Mouse (Mus musculus) neural tube, embryonic 14.5 days (tissue): ENCODE results near the gene Ncapg2. TPM values are rescaled to one million over a fixed set of nuclear protein-coding genes. Genes with fewer than 3 reads are reported as not detected.

Experiments
- ATAC-seq: fragments of 200-750 bp; cut with Nextera tagmentation; 2 replicates; pipeline ENCODE4 v1.8.0; 2017; ENCODE audit warnings: low read depth, mild to moderate bottlenecking, moderate TSS enrichment, moderate library complexity
- H3K27ac ChIP-seq: fragments of 300-500 bp; sonication (generic); 2 replicates; pipeline ENCODE4 v1.5.1; 2014; ENCODE audit warnings: low read depth, mild to moderate bottlenecking, control low read depth, low read length, moderate library complexity, mixed read lengths
- H3K27me3 ChIP-seq: fragments of 300-500 bp; sonication (generic); 2 replicates; pipeline ENCODE4 v1.6.1; 2014; ENCODE audit warnings: low read length; ENCODE audit not compliant: control insufficient read depth, insufficient read depth
- H3K36me3 ChIP-seq: fragments of 300-500 bp; sonication (generic); 2 replicates; pipeline ENCODE4 v1.6.1; 2014; ENCODE audit warnings: low read length, mixed read lengths; ENCODE audit not compliant: control insufficient read depth, insufficient read depth
- H3K4me1 ChIP-seq: fragments of 300-500 bp; sonication (generic); 2 replicates; pipeline ENCODE4 v1.6.1; 2014; ENCODE audit warnings: low read length; ENCODE audit not compliant: control insufficient read depth, insufficient read depth
- H3K4me2 ChIP-seq: fragments of 300-500 bp; sonication (generic); 2 replicates; pipeline ENCODE4 v1.6.1; 2014; ENCODE audit warnings: mild to moderate bottlenecking, low read depth, low read length, control low read depth
- H3K4me3 ChIP-seq: fragments of 300-500 bp; sonication (generic); 2 replicates; pipeline ENCODE4 v1.5.1; 2014; ENCODE audit warnings: low read depth, low read length, control low read depth, mixed read lengths
- H3K9ac ChIP-seq: fragments of 300-500 bp; sonication (generic); replicated peaks from 2 replicates; pipeline ENCODE4 v1.6.1; 2014; ENCODE audit warnings: low read depth, mild to moderate bottlenecking, control low read depth, low read length, mixed read lengths
- H3K9me3 ChIP-seq: fragments of 300-500 bp; sonication (generic); 2 replicates; pipeline ENCODE4 v1.6.1; 2016; ENCODE audit warnings: low read length; ENCODE audit not compliant: control insufficient read depth
- WGBS: fragments of 180-500 bp; shearing (Covaris S2); extraction: QIAGEN DNeasy Blood & Tissue Kit; methylation state at CpG from one replicate; pipeline ENCODE4 v1.1.7; 2014; 5-methylcytosine and 5-hydroxymethylcytosine counted together
- polyA plus RNA-seq: library from polyadenylated mRNA; unstranded; fragments of >200 nt; fragmentation: Nextera tagmentation; extraction: Ambion mirVana; gene quantifications from 2 replicates; pipeline ENCODE4 v1.2.1, GENCODE M21; 2014

Gene Ncapg2
- polyA plus RNA-seq, 1 experiment from 2014 or later = 5.9 TPM

DNA sequence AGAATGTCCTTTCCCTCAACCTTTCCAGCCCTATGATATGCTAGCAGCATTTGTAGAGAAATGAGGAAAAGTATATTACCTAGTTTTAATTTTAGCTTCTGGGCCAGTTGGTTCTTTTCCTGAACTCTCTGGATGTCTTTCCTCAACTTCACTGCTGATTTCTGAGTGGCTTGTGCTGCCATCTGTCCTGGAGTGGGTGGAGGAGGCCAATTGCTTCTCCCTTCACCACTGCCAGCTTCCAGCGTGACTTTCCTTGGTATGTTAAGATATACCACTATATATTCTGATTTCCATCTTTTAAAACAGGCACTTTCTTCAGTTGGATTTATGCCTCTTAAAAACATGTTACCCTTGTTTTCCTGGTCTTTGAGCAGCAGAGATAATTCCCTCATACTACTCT is 63.1 kb downstream of the Ncapg2 start:
- Histone ChIP-seq H3K4me2 (no peak overlapping the region), H3K9ac (no peak overlapping the region), H3K27me3 (no peaks in the 10 kb centered on the region), H3K4me3 (no peak overlapping the region), H3K9me3 (no peaks in the 10 kb centered on the region), H3K36me3 (no peaks in the 10 kb centered on the region), H3K4me1 (no peaks in the 10 kb centered on the region), H3K27ac (no peak overlapping the region)
- 85% methylated on average over 1 of the region's 1 CpGs for WGBS
- ATAC-seq = no peak

DNA sequence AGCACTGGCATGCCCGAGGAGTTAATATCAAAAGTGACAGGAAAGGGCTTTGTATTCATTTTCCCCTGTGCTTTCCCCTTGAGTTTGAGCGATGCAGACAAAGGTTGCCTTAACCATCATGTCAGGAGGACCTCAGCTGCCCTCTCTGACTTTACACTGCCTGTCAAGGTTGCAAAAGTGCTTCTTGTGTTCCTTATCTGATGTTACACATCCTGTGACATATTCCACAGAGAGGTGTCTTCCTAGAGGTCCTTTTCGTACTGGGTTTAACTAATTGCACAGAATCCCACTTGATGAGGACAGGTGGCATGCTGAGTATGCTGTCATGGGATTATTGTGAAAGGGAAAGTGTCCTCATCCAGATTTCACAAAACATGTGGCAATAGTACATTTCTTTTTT is 63.9 kb downstream of the Ncapg2 start:
- no peak for ATAC-seq
- Histone ChIP-seq H3K9me3 (no peaks in the 10 kb centered on the region), H3K4me2 (no peak overlapping the region), H3K36me3 (no peaks in the 10 kb centered on the region), H3K4me3 (no peak overlapping the region), H3K27ac (no peak overlapping the region), H3K9ac (no peak overlapping the region), H3K27me3 (no peaks in the 10 kb centered on the region), H3K4me1 (no peaks in the 10 kb centered on the region)
- 84% methylated on average over 3 of the region's 3 CpGs for WGBS

DNA sequence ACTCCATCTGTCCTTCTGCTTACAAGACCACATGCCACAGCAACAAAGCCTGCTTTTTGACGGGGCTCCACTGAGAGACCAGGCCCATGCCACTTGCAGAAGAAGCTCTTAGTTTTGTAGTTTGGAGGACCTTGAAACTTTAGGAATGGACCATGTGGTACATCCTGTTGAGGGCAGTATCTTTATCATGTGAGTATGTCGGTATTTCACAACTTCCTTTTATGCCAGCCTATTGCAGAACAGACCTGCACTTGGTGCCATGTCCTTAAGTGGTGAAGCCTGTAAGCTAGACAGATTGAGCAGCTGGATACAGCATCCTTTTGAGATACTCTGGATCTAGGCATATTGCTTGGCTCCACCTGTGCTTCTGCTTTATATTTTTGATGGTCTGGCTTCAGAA is 68.1 kb downstream of the Ncapg2 start:
- WGBS = 91% methylated on average over 2 of the region's 2 CpGs

DNA sequence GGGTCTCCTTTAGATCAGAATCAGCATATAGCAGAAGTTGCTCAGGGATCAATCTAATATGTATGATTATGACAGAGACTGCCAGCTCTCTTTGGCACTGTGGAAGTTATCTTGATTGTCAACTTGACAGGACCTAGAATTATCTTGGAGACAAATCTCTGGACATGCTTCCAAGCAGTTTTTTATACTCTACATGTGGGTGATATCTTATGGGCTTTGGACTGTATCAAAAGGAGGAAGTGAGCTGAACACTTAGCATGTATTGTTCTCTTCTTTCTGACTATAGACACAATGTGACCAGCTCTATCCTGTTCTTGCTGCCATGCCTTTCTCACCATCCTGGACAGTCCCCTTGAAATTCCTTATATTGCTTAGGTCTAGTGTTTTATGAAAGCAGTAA is 68.6 kb downstream of the Ncapg2 start:
- no peak overlapping the region for H3K9ac ChIP-seq
- no peaks in the 10 kb centered on the region for H3K4me1 ChIP-seq
- H3K4me3 ChIP-seq = no peak overlapping the region
- H3K36me3 ChIP-seq = no peaks in the 10 kb centered on the region
- H3K9me3 ChIP-seq = no peaks in the 10 kb centered on the region
- no peak overlapping the region for H3K27ac ChIP-seq
- ATAC-seq = no peak
- H3K4me2 ChIP-seq = no peak overlapping the region
- no peaks in the 10 kb centered on the region for H3K27me3 ChIP-seq

More for the DNA sequence above, 68.1 kb downstream of the Ncapg2 start:
- H3K9ac ChIP-seq = no peak overlapping the region
- ATAC-seq = no peak
- no peak overlapping the region for H3K4me3 ChIP-seq
- H3K36me3 ChIP-seq = no peaks in the 10 kb centered on the region
- no peaks in the 10 kb centered on the region for H3K9me3 ChIP-seq
- no peak overlapping the region for H3K27ac ChIP-seq
- no peaks in the 10 kb centered on the region for H3K4me1 ChIP-seq
- no peaks in the 10 kb centered on the region for H3K27me3 ChIP-seq
- H3K4me2 ChIP-seq = no peak overlapping the region

DNA sequence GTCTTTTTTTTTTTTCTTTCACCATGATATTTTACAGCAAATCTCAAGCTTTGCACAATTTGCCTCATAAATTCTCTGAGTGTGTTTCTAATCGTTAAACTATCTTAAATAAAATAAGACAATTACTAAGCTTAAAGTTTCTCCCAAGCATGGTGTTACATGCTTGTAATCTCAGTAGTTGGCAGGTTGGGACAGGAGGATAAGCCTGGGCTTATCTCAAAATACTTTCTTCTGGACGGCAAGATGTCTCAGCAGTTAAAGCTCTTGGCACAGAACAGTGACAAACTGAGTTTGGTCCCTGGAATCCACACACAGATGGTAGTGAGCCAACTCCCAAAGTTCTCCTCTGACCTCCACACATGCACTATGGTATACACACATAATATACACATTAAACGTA is 69.5 kb downstream of the Ncapg2 start:
- 88% methylated on average over 3 of the region's 3 CpGs for WGBS
- no peak for ATAC-seq

DNA sequence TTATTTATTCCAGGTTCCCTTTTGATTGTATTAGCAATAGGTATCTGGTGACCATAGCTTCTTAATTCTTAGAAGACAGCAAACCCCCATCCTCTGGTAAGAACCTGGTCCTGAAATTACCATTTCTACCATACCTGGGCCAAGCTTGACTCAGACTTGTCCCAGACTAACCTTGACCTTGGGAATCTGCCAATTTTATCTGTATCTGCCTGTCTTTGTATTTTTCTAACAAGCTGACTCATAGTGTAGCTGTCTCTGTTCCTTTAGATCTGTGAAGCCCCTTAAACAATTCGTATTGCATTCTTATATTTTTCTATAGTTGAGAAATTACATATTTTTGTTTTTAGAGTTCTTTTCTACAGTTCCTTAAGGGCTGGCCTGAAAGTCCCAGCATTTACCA is 73.6 kb downstream of the Ncapg2 start:
- Histone ChIP-seq H3K9me3 (no peaks in the 10 kb centered on the region), H3K27ac (no peak overlapping the region), H3K4me2 (no peak overlapping the region), H3K36me3 (no peaks in the 10 kb centered on the region), H3K9ac (no peak overlapping the region), H3K4me3 (no peak overlapping the region), H3K27me3 (no peaks in the 10 kb centered on the region), H3K4me1 (no peaks in the 10 kb centered on the region)
- 46% methylated on average over 1 of the region's 1 CpGs for WGBS
- no peak for ATAC-seq

More for the DNA sequence above, 69.5 kb downstream of the Ncapg2 start:
- no peak overlapping the region for H3K4me3 ChIP-seq
- H3K4me2 ChIP-seq = no peak overlapping the region
- no peaks in the 10 kb centered on the region for H3K4me1 ChIP-seq
- no peaks in the 10 kb centered on the region for H3K9me3 ChIP-seq
- H3K9ac ChIP-seq = no peak overlapping the region
- no peaks in the 10 kb centered on the region for H3K27me3 ChIP-seq
- no peaks in the 10 kb centered on the region for H3K36me3 ChIP-seq
- H3K27ac ChIP-seq = no peak overlapping the region

DNA sequence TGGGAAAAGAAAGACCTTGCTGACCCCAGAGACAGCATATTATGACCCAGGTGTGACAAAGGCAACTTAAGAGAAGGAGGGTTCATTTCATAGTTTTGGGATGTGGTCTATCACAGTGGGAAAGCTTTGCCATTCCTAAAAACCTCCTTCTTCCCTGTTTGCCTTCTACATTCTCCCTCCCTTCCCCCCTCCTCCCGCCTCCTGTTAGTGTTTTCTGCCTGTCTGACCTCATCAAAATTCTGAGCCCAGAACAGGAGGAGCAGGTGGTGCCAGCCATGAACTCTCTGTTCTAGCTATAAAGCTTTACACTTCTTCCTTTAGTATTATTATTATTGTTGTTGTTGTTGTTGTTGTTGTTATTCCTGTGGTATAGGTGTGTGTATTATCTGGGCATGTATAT is 76.7 kb downstream of the Ncapg2 start:
- Histone ChIP-seq H3K4me2 (no peak overlapping the region), H3K4me3 (no peak overlapping the region), H3K9ac (no peak overlapping the region), H3K36me3 (no peaks in the 10 kb centered on the region), H3K27ac (no peak overlapping the region), H3K9me3 (no peaks in the 10 kb centered on the region), H3K27me3 (no peaks in the 10 kb centered on the region), H3K4me1 (0 out of 2 replicates have a peak, but pooled peaks cover 3% of the 10 kb centered on the region)
- ATAC-seq = no peak
- 83% methylated on average over 1 of the region's 1 CpGs for WGBS

DNA sequence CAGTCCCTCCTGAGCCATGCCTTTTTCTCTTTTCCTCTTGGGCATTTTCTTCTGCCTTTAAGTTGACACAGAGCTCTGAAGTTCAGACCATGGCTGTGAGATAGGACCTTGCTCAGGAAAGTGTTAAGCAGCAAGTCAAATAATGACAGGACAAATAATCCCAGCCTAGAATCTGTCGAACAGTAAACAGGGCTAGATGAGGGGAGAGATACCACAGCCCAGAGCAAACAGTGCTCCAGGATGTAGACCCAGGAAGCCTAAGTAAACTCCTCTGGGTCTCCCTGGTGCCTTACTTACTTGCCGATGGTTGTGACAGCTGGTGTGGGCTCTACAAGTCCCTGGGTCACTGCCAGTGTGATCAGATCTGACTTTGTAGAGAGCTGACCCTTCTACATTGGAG is 78.4 kb downstream of the Ncapg2 start:
- no peaks in the 10 kb centered on the region for H3K27me3 ChIP-seq
- H3K4me1 ChIP-seq = 0 out of 2 replicates have a peak, but pooled peaks cover 7% of the 10 kb centered on the region
- ATAC-seq = no peak
- no peak overlapping the region for H3K4me2 ChIP-seq
- no peaks in the 10 kb centered on the region for H3K36me3 ChIP-seq
- WGBS = 81% methylated on average over 2 of the region's 2 CpGs
- no peaks in the 10 kb centered on the region for H3K9me3 ChIP-seq
- H3K9ac ChIP-seq = no peak overlapping the region
- no peak overlapping the region for H3K27ac ChIP-seq
- no peak overlapping the region for H3K4me3 ChIP-seq

DNA sequence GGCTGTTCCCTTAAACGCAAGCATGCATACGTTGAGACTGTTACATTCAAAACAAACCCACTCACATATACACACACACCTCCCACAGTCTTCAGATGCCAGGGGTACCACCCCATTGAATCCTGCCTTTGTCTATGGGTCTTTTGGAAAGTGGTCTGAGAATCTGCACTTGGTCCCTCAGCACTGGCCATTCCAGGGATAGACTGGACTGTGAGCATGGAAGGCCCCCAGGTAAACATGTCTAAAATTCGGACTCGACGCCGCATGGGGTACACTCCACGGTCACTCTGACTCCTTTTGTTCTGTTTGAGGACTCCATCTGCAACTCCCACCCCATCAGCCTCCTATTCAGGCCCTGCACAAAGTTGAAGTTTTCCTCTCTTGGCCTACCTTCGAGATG is 79.8 kb downstream of the Ncapg2 start:
- H3K27ac ChIP-seq = 0 out of 2 replicates have a peak overlapping the region, but pooled peaks have one; percentile 93
- ATAC-seq = peak; percentile 11; the same call in 1 of the 2 replicates
- H3K27me3 ChIP-seq = no peaks in the 10 kb centered on the region
- no peaks in the 10 kb centered on the region for H3K9me3 ChIP-seq
- H3K36me3 ChIP-seq = no peaks in the 10 kb centered on the region
- H3K4me1 ChIP-seq = 0 out of 2 replicates have a peak, but pooled peaks cover 7% of the 10 kb centered on the region
- H3K4me3 ChIP-seq = peak overlapping the region; percentile 70
- peak overlapping the region; percentile 80 for H3K4me2 ChIP-seq
- H3K9ac ChIP-seq = no peak overlapping the region; the same call in 1 of the 2 replicates
- 81% methylated on average over 8 of the region's 8 CpGs for WGBS
